Mouse (Mus musculus) midbrain, embryonic 14.5 days (tissue): Measurements from ENCODE around the gene Surf4. TPM values are rescaled to one million over a fixed set of nuclear protein-coding genes. Genes with fewer than 3 reads are reported as not detected.

Source experiments
- ATAC-seq: fragments of 200-750 bp; cut with Nextera tagmentation; 2 replicates; pipeline ENCODE4 v1.8.0; 2017; ENCODE audit warnings: moderate number of reproducible peaks, moderate library complexity; ENCODE audit not compliant: low FRiP score, low TSS enrichment
- DNase-seq: peaks from one replicate; pipeline ENCODE4 v3.0.0-alpha.2; 2015
- H3K27ac ChIP-seq: fragments of 300-500 bp; sonication (generic); replicated peaks from 2 replicates; pipeline ENCODE4 v1.5.1; 2014; ENCODE audit warnings: mild to moderate bottlenecking, low read depth, low read length, moderate library complexity
- H3K27me3 ChIP-seq: fragments of 300-500 bp; sonication (generic); 2 replicates; pipeline ENCODE4 v1.6.1; 2014; ENCODE audit warnings: low read length, control low read depth, mixed read lengths; ENCODE audit not compliant: control insufficient read depth, insufficient read depth
- H3K36me3 ChIP-seq: fragments of 300-500 bp; sonication (generic); 2 replicates; pipeline ENCODE4 v1.6.1; 2014; ENCODE audit warnings: low read length, control low read depth; ENCODE audit not compliant: control insufficient read depth, insufficient read depth
- H3K4me1 ChIP-seq: fragments of 300-500 bp; sonication (generic); 2 replicates; pipeline ENCODE4 v1.6.1; 2014; ENCODE audit warnings: mild to moderate bottlenecking, antibody characterized with exemption, low read length, control low read depth; ENCODE audit not compliant: control insufficient read depth, insufficient read depth
- H3K4me2 ChIP-seq: fragments of 300-500 bp; sonication (generic); 2 replicates; pipeline ENCODE4 v1.6.1; 2014; ENCODE audit warnings: mild to moderate bottlenecking, low read length, moderate library complexity
- H3K4me3 ChIP-seq: fragments of 300-500 bp; sonication (generic); replicated peaks from 2 replicates; pipeline ENCODE4 v1.5.1; 2014; ENCODE audit warnings: low read depth, low read length
- H3K9ac ChIP-seq: fragments of 300-500 bp; sonication (generic); replicated peaks from 2 replicates; pipeline ENCODE4 v1.6.1; 2014; ENCODE audit warnings: mild to moderate bottlenecking, low read length, moderate library complexity
- H3K9me3 ChIP-seq: fragments of 300-500 bp; sonication (generic); 2 replicates; pipeline ENCODE4 v1.6.1; 2016; ENCODE audit warnings: low read length, control low read depth, mixed read lengths; ENCODE audit not compliant: control insufficient read depth
- WGBS: fragments of 180-500 bp; shearing (Covaris S2); extraction: QIAGEN DNeasy Blood & Tissue Kit; methylation state at CpG from one replicate; pipeline ENCODE4 v1.1.7; 2014; 5-methylcytosine and 5-hydroxymethylcytosine counted together
- polyA plus RNA-seq: library from polyadenylated mRNA; unstranded; fragments of >200 nt; fragmentation: Nextera tagmentation; extraction: Ambion mirVana; gene quantifications from 2 replicates; pipeline ENCODE4 v1.2.1, GENCODE M21; 2014

Gene Surf4
- polyA plus RNA-seq, 1 experiment from 2014 or later = 98.5 TPM

GRCm38 (mm10) chr2:26936425-26936824, 2.7 kb upstream of the Surf4 start:
- ATAC-seq (no peak), DNase-seq (no peak)
- Histone ChIP-seq H3K27ac (no peak overlapping the region), H3K4me1 (peaks cover 12% of the 10 kb centered on the region), H3K4me2 (no peak overlapping the region), H3K9me3 (no peaks in the 10 kb centered on the region), H3K36me3 (0 out of 2 replicates have a peak, but pooled peaks cover 1% of the 10 kb centered on the region), H3K9ac (no peak overlapping the region), H3K27me3 (no peaks in the 10 kb centered on the region), H3K4me3 (no peak overlapping the region)
- WGBS = 84% methylated on average over 1 of the region's 1 CpGs

DNA sequence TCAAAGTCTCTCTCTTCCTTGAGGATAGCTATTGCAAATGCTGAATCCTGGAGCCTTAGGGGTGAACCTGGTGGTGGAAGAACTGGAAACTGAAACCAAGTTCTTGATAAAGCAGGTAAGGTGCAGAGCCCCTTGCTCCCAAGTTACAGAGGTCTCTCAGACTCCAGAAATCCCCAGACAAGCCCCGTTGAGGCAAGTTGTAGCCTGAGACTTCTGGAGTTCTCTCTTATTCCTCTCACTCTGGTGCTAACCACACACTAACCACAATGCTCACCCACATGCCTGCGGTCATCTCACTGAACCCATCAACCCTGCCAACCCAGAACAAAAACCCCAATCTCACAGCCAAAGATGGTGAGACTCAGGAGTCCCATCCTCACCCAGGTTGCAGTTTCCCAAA, 1.6 kb upstream of the Surf4 start:
- no peak for DNase-seq
- no peak overlapping the region for H3K27ac ChIP-seq
- peaks cover 17% of the 10 kb centered on the region for H3K4me1 ChIP-seq
- 95% methylated on average over 2 of the region's 2 CpGs for WGBS
- H3K9ac ChIP-seq = no peak overlapping the region
- H3K9me3 ChIP-seq = no peaks in the 10 kb centered on the region
- no peak overlapping the region for H3K4me2 ChIP-seq
- no peak for ATAC-seq
- peaks cover 12% of the 10 kb centered on the region; the same call in 1 of the 2 replicates for H3K36me3 ChIP-seq
- H3K4me3 ChIP-seq = no peak overlapping the region
- H3K27me3 ChIP-seq = no peaks in the 10 kb centered on the region

DNA sequence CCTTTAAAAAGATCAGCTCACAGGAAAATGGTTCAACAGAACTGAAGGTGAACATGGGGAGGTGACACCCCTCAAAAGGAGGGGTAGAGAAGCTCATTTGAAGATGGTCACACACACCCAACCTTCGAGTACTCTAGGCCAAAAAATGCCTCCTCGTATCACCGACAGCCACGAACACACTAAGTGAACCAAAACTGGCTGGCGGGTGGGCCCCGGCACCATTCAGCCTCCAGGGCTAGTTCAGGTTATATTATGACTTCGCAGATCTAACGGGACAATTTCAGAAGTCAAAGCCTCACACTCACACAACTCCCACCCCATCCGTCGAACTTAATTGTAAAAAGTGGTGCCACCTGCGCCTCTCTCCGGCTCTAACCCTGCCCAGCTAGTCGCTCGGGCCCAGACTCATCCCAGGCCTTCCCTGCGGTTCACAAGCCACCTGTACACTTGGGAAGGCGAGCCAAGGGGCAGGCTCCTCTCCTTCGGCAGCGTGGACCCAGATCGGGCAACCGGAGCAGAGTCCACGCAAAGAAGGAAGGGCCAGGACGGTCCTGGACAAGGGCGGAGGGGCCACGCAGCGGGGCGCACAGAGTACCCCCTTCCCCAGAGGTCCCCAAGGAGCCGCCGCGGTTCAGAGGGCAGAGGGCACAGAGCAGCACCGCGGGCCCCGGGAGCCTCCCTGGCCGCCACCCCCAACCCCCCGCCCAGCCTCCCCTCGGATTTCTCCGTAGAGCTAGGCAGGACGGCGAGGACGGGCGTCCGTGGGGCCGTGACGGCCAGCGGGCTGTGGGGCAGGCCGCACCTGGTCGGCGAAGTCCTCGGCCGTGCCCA, 1.0 kb downstream of the Surf4 start:
- H3K9me3 ChIP-seq = no peaks in the 10 kb centered on the region
- peak overlapping the region; percentile 78 for H3K27ac ChIP-seq
- H3K4me3 ChIP-seq = peak overlapping the region; percentile 91
- ATAC-seq = peak; percentile 49
- H3K4me2 ChIP-seq = peak overlapping the region; percentile 94
- H3K36me3 ChIP-seq = peaks cover 28% of the 10 kb centered on the region
- H3K9ac ChIP-seq = peak overlapping the region; percentile 98
- WGBS = 2% methylated on average over 49 of the region's 49 CpGs
- no peaks in the 10 kb centered on the region for H3K27me3 ChIP-seq
- peak; percentile 19 for DNase-seq
- peaks cover 17% of the 10 kb centered on the region for H3K4me1 ChIP-seq

- DNase-seq (peak; percentile 75), ATAC-seq (no peak)
- no peaks in the 10 kb centered on the region for H3K9me3 ChIP-seq
- 24% methylated on average over 1 of the region's 1 CpGs for WGBS
- H3K36me3 ChIP-seq = peaks cover 49% of the 10 kb centered on the region
- H3K4me1 ChIP-seq = peaks cover 17% of the 10 kb centered on the region
- H3K4me3 ChIP-seq = no peak overlapping the region
- H3K4me2 ChIP-seq = no peak overlapping the region
- H3K27ac ChIP-seq = no peak overlapping the region
- H3K9ac ChIP-seq = no peak overlapping the region
- no peaks in the 10 kb centered on the region for H3K27me3 ChIP-seq
Measured at GRCm38 (mm10) chr2:26930390-26930789, 3.3 kb downstream of the Surf4 start.

- no peak overlapping the region for H3K27ac ChIP-seq
- no peak for DNase-seq
- H3K27me3 ChIP-seq = no peaks in the 10 kb centered on the region
- peaks cover 17% of the 10 kb centered on the region for H3K4me1 ChIP-seq
- 93% methylated on average over 6 of the region's 6 CpGs for WGBS
- H3K4me3 ChIP-seq = no peak overlapping the region
- H3K4me2 ChIP-seq = no peak overlapping the region
- peaks cover 74% of the 10 kb centered on the region for H3K36me3 ChIP-seq
- no peak for ATAC-seq
- H3K9me3 ChIP-seq = no peaks in the 10 kb centered on the region
- no peak overlapping the region for H3K9ac ChIP-seq
Measured at GRCm38 (mm10) chr2:26927745-26928476, 5.8 kb downstream of the Surf4 start.

GRCm38 (mm10) chr2:26921784-26922183, 11.9 kb downstream of the Surf4 start:
- WGBS = 85% methylated on average over 9 of the region's 9 CpGs
- H3K27me3 ChIP-seq = no peaks in the 10 kb centered on the region
- H3K9ac ChIP-seq = no peak overlapping the region
- no peak overlapping the region for H3K4me2 ChIP-seq
- ATAC-seq (no peak), DNase-seq (no peak)
- peaks cover 14% of the 10 kb centered on the region for H3K4me1 ChIP-seq
- peaks cover 86% of the 10 kb centered on the region for H3K36me3 ChIP-seq
- H3K9me3 ChIP-seq = no peaks in the 10 kb centered on the region
- H3K27ac ChIP-seq = no peak overlapping the region
- H3K4me3 ChIP-seq = no peak overlapping the region

- no peak overlapping the region for H3K4me2 ChIP-seq
- 89% methylated on average over 6 of the region's 6 CpGs for WGBS
- H3K4me1 ChIP-seq = peaks cover 20% of the 10 kb centered on the region
- DNase-seq (no peak), ATAC-seq (no peak)
- H3K9me3 ChIP-seq = no peaks in the 10 kb centered on the region
- H3K36me3 ChIP-seq = peaks cover 74% of the 10 kb centered on the region
- no peaks in the 10 kb centered on the region for H3K27me3 ChIP-seq
- H3K27ac ChIP-seq = no peak overlapping the region
- no peak overlapping the region for H3K4me3 ChIP-seq
- H3K9ac ChIP-seq = no peak overlapping the region
Measured at GRCm38 (mm10) chr2:26920190-26920855, 13.4 kb downstream of the Surf4 start.

- Histone ChIP-seq H3K27me3 (no peaks in the 10 kb centered on the region), H3K4me1 (peaks cover 22% of the 10 kb centered on the region), H3K36me3 (peaks cover 67% of the 10 kb centered on the region), H3K27ac (no peak overlapping the region), H3K9me3 (no peaks in the 10 kb centered on the region), H3K4me2 (no peak overlapping the region), H3K4me3 (no peak overlapping the region), H3K9ac (no peak overlapping the region)
- 94% methylated on average over 3 of the region's 3 CpGs for whole genome bisulfite sequencing
- ATAC-seq (no peak), DNase-seq (no peak)
Measured at GRCm38 (mm10) chr2:26919684-26920083, 14.0 kb downstream of the Surf4 start.
